Mouse (Mus musculus): Measurements from ENCODE around the gene Mgme1.
A peak's percentile ranks its signal among the peaks of the same experiment; 100 is the strongest.

Mgme1 gene

DNA sequence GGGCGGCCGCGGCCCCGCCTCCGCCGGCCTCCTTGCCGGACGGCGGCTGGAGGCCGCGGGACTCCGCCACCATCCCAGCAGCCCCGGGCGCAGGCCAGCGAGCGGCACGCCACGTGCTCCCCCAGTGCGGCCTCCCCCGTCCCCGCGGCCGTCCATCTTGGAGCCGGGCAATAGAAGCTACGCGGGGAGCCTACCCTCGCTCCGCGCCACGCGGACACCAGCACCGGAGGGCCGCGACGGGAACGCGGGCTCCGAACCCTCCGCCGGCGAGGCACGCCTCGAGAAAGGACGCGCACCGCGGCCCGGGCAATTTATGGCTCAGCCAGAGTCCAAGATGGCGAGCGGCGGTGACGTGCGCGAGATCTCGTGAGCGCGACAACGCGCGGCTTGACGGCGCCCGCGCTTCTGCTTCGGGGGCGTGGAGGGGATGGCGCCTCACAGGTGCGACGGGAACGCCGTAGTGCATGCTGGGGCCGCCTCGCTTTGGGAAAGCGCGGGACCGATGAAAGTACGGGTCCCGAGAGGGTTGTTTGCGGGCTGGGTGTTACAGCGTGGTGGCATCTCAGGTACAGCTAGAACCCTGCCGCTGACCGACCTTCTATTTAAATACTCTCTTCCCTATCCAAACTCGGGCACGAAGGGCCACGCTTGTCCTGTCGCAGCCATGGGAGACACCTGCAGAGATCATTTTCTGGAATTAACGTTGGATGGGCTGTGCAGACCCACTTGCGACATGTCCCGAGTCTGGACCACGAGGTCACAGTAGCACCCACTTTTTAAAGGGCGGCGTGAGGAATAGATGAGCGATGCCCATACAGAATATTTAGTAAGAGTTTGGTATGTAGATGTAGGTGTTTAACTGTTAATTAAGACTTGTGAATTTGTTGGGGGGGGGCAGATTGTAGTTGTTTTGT lies at the start of gene Mgme1, which contains the start of gene Snx5:
Gene Mgme1, plus strand, starts transcription at position 157 of the 914 bp plus-strand sequence.
Gene Snx5, minus strand, starts transcription at position 400 of the 914 bp plus-strand sequence.
- peak; percentile 86 to 90 for DNase-seq (ENCODE audit: low spot score in 2 of 2)

GRCm38 (mm10) chr2:144224351-144224750 lies 46.1 kb upstream of the Mgme1 start:
- DNase-seq (ENCODE audit: low spot score in 2 of 2): no peak

DNA sequence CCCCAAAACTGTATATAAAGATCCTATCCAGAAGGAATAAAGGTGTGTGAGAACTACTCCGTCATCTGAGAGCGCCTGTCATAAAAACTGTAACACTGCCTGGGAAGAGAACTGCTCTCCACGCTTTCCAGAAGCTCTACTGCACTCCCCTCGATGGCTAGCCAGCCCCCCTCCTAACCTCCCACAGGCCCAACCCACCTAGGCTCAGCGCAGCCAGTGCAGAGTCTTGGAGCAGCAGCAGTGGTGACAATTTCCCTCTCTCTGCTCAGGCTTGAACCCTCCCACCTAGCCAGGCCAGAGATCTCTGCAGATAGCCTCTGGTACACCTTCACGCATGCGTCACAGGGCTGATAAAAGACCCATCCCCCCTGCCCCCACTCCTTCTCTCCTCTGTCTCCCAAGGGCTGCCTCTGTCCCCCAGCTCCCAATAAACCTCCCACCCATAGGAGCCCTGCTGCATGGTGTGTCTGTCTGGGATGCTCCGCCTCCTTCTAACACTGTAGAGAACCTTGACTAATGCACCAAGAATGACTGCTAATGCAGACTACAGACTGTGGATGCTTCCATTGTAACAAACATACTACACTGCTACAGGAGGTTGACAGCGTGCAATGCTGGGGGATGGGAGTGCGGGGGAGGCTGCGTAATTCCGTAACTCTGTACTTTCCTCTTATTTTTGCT lies 43.4 kb upstream of the Mgme1 start:
- DNase-seq (ENCODE audit: low spot score in 2 of 2): no peak

DNA sequence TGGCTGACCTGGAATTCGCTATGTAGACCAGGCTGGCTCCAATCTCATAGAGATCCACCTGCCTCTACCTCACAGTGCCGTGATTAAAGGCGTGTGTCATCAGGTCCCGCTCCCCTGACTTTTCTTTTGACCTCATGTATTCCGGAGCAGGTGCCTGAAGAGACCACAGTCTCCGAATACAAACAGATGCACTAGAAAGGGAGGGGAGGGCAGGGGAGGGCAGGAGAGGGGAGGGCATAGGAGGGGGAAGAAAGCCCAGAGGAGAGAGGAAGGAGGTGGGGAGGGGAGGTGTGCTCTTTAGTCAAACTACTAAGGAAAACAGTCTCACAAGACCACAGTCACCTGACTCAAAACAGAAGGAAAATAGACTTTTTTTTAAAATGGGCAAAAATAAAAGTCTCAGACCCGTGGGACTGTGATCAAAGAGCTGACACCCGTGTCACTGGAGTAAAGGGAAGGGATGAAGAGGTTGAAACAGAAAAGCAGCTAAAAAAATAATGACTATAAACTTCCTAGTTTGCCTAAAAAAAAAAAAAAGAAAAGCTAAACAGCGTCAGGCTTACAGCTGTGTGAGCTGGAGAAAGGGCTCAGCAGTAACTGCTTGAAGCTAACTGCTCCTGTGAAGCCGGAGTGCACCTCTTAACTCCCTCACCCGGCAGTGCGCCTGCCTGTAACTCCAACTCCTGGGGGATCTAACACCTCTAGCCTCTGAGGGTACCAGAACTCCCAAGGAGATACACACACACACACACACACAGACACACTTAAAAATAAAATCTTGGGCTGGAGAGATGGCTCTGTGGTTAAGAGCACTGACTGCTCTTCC lies 41.7 kb upstream of the Mgme1 start:
- no peak for DNase-seq (ENCODE audit: low spot score in 2 of 2)

GRCm38 (mm10) chr2:144229647-144230046 lies 40.8 kb upstream of the Mgme1 start:
- no peak for DNase-seq (ENCODE audit: low spot score in 2 of 2)

GRCm38 (mm10) chr2:144230498-144230897 lies 40.0 kb upstream of the Mgme1 start:
- no peak for DNase-seq (ENCODE audit: low spot score in 2 of 2)

GRCm38 (mm10) chr2:144231115-144231514 lies 39.3 kb upstream of the Mgme1 start:
- DNase-seq (ENCODE audit: low spot score in 2 of 2): no peak

DNA sequence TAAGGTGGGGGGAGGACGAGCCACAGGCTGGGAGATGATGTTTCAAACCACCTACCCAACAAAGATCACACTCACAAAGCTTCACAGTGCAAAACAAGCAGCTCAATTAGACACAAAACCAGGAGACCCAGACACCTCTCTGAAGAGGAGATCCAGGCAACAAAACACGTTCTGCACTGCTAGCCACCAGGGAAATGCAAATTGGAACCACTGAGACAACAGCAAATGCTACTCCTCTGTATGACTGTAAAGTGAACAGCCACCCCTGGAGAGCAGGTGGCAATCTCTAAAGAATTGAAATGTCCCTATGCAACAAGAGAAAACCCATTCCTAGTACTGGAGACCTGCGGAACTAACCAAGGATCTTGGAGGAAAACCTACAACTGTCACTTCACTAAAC lies 36.9 kb upstream of the Mgme1 start:
- DNase-seq (ENCODE audit: low spot score in 2 of 2): no peak

GRCm38 (mm10) chr2:144235776-144236175 lies 34.7 kb upstream of the Mgme1 start:
- DNase-seq (ENCODE audit: low spot score in 2 of 2): no peak

DNA sequence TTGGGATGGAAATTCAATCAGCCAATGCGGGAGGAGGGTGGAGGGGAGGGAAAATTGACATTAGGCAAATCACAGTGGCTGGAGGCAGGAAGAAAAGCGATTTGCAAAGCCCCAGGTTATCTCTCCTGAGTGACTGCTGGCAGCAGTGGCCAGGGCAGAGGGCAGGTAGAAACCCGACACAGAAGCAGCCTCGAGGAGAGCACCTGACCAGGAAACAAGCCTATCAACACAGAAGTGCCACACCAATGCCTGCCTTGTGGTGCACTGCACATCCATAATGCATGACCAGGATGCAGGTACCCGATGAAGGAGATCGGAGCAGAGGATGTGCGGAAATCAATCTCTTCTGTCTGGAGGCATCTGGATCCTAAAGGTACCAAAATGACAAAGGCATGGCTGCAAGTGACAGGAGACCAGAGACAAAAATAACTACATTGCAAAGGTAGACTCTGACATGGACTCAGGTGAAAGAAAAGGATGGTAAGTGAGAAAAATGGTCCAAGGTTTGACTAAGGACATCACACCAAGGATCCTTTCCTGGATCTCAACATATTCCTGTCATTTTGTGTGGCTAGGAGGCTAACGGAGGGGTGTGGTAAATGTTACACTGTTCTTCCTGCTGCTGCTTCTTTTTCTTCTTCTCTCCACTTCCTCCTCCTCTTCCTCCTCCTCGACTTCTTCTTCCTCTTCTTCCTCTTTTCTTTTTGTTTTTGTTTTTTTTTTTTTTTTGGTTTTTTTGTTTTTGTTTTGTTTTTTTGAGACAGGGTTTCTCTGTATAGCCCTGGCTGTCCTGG lies 33.5 kb upstream of the Mgme1 start:
- no peak for DNase-seq (ENCODE audit: low spot score in 2 of 2)

- no peak for DNase-seq (ENCODE audit: low spot score in 2 of 2)
These were observed 32.1 kb upstream of the Mgme1 start for GRCm38 (mm10) chr2:144238341-144238740.

- no peak for DNase-seq (ENCODE audit: low spot score in 2 of 2)
These were observed 31.1 kb upstream of the Mgme1 start for GRCm38 (mm10) chr2:144239318-144239717.

- no peak for DNase-seq (ENCODE audit: low spot score in 2 of 2)
These were observed 30.2 kb upstream of the Mgme1 start for GRCm38 (mm10) chr2:144240095-144240899.

- DNase-seq (ENCODE audit: low spot score in 2 of 2): no peak
These were observed 25.0 kb upstream of the Mgme1 start for GRCm38 (mm10) chr2:144245464-144245863.

DNA sequence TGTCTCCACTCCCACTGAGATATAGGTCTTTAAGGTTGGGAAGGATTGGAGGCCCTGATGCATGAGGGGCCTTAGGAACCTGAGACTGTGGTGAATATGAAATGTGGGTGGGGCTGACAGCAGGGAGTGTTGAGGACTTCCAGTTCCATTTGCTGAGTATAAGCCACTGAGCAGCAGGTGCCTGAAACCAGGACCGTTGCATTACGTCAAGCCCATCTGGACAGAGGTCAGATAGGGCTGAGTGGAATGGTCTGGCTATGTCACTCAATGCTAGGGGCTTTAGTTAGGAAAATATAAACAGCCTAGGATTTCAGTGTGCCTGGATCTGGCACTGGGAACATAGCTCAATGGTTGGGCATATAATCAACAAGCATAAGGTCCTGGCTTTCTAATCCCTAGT lies 24.2 kb upstream of the Mgme1 start:
- no peak for DNase-seq (ENCODE audit: low spot score in 2 of 2)

- no peak for DNase-seq (ENCODE audit: low spot score in 2 of 2)
These were observed 23.0 kb upstream of the Mgme1 start for GRCm38 (mm10) chr2:144247337-144247978.

DNA sequence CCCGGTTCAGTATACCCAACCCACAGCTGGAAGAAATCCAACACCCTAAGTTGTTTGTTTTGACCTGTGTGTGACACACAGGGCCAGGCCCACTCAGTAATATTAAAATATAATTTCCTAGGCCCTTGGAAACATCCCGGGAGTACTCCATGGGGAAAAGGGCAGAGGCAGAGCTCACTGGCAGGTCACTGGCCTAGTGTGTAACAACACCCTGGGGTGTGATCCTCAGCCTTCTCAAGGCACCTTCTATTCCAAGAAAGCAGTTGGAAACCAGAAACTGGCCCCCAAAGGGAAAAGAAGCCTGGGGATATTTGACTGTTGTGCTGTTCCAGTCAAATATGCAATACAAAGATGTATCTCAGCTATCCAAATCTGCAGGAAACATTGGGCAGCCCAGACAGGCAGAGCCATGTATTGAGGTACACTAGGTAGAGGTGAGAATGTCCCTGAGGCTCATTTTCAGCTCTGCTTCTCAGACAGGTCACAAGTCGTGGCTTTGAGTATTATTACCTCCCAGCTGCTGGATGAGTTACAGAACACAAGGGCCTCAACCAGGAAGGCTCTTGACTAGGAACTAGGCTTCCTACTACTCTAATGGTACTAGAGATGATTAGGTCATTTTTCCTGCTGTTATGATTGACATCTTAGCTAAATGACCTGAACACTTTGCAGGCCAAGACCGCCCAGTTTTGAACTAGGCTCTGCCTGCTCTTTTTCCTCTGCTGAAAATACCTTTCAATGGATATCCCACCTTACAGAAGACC lies 21.7 kb upstream of the Mgme1 start:
- no peak for DNase-seq (ENCODE audit: low spot score in 2 of 2)

DNA sequence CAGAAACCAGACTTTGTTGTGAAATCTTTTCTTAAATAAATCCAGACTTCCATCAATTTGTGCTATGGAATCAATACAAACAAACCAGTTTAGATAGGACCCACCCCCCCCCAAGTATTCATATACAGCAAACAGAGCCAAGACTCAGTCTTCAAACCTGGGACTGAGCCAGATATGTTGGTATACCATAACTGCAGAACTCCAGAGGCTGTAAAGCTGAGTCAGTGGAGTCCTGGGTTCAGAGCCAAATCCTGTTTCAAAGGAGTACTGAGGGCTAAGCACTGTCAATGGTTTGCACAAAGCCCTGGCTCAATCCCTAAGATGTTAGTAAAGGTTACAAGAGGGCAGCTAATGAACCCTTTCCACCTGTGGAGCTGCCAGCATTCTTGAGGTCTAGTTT lies 20.4 kb upstream of the Mgme1 start:
- DNase-seq (ENCODE audit: low spot score in 2 of 2): no peak

GRCm38 (mm10) chr2:144262837-144263236 lies 7.6 kb upstream of the Mgme1 start:
- DNase-seq (ENCODE audit: low spot score in 2 of 2): no peak

All from spleen, postnatal 14 days (tissue).